Mouse (Mus musculus) stomach, embryonic 14.5 days (tissue): ENCODE data around the gene BC004004. TPM values are rescaled to one million over a fixed set of nuclear protein-coding genes. Genes with fewer than 3 reads are reported as not detected.
"Not testable (repeated sequence)": the region's sequence is repeated elsewhere in the genome, so short reads cannot be mapped to it uniquely, and the experiment has no call there.

ENCODE experiments used
- ATAC-seq: fragments of 200-750 bp; cut with Nextera tagmentation; 2 replicates; pipeline ENCODE4 v1.8.0; 2017; ENCODE audit warnings: low read depth, moderate TSS enrichment; ENCODE audit not compliant: insufficient number of reproducible peaks, insufficient read depth, low FRiP score
- H3K27ac ChIP-seq: fragments of 300-500 bp; sonication (generic); 2 replicates; pipeline ENCODE4 v1.5.1; 2014; ENCODE audit warnings: mild to moderate bottlenecking, low read length, moderate library complexity, mixed read lengths
- H3K27me3 ChIP-seq: fragments of 300-500 bp; sonication (generic); 2 replicates; pipeline ENCODE4 v1.6.1; 2014; ENCODE audit warnings: low read length, control low read depth, mixed read lengths; ENCODE audit not compliant: control insufficient read depth, insufficient read depth
- H3K36me3 ChIP-seq: fragments of 300-500 bp; sonication (generic); 2 replicates; pipeline ENCODE4 v1.6.1; 2014; ENCODE audit warnings: mild to moderate bottlenecking, control low read depth, low read length, moderate library complexity, mixed read lengths; ENCODE audit not compliant: control insufficient read depth, insufficient read depth
- H3K4me1 ChIP-seq: fragments of 300-500 bp; sonication (generic); 2 replicates; pipeline ENCODE4 v1.6.1; 2014; ENCODE audit warnings: low read length, control low read depth, mixed read lengths; ENCODE audit not compliant: control insufficient read depth, insufficient read depth
- H3K4me2 ChIP-seq: fragments of 300-500 bp; sonication (generic); replicated peaks from 2 replicates; pipeline ENCODE4 v1.6.1; 2014; ENCODE audit warnings: low read depth, low read length, control low read depth
- H3K4me3 ChIP-seq: fragments of 300-500 bp; sonication (generic); 2 replicates; pipeline ENCODE4 v1.5.1; 2014; ENCODE audit warnings: low read depth, low read length, control low read depth
- H3K9ac ChIP-seq: fragments of 300-500 bp; sonication (generic); replicated peaks from 2 replicates; pipeline ENCODE4 v1.6.1; 2014; ENCODE audit warnings: low read depth, mild to moderate bottlenecking, control low read depth, low read length, moderate library complexity, mixed read lengths
- H3K9me3 ChIP-seq: fragments of 300-500 bp; sonication (generic); 2 replicates; pipeline ENCODE4 v1.6.1; 2016; ENCODE audit warnings: low read depth, low read length, control low read depth; ENCODE audit not compliant: control insufficient read depth
- WGBS: fragments of 180-500 bp; shearing (Covaris S2); extraction: QIAGEN DNeasy Blood & Tissue Kit; methylation state at CpG from one replicate; pipeline ENCODE4 v1.1.7; 2014; 5-methylcytosine and 5-hydroxymethylcytosine counted together
- polyA plus RNA-seq: library from polyadenylated mRNA; unstranded; fragments of >200 nt; fragmentation: Nextera tagmentation; extraction: Ambion mirVana; gene quantifications from 2 replicates; pipeline ENCODE4 v1.2.1, GENCODE M21; 2014

BC004004 gene
- polyA plus RNA-seq, 1 experiment from 2014 or later, result 79.5 TPM

GRCm38 (mm10) chr17:29263417-29263816, 5.2 kb upstream of the BC004004 start:
- 0 out of 2 replicates have a peak, but pooled peaks have one; percentile 11 for ATAC-seq
- Histone ChIP-seq H3K4me3 (peak overlapping the region; percentile 85), H3K9me3 (no peaks in the 10 kb centered on the region), H3K36me3 (peaks cover 19% of the 10 kb centered on the region), H3K4me2 (peak overlapping the region; percentile 77), H3K27ac (peak overlapping the region; percentile 100), H3K4me1 (peaks cover 14% of the 10 kb centered on the region), H3K9ac (peak overlapping the region; percentile 74), H3K27me3 (no peaks in the 10 kb centered on the region)
- WGBS, result under 1% methylated on average over 14 of the region's 14 CpGs

- peak; percentile 62 for ATAC-seq
- 8% methylated on average over 38 of the region's 38 CpGs for WGBS
- H3K36me3 ChIP-seq, result peaks cover 16% of the 10 kb centered on the region
Observed at GRCm38 (mm10) chr17:29263840-29264633, 4.6 kb upstream of the BC004004 start, which contains the start of gene Ppil1. TSS of gene Ppil1 (minus strand) at chr17:29264186.

GRCm38 (mm10) chr17:29264760-29265159, 3.8 kb upstream of the BC004004 start:
- WGBS, result 85% methylated on average over 5 of the region's 5 CpGs
- peak overlapping the region; percentile 77; the same call in 1 of the 2 replicates for H3K4me2 ChIP-seq
- peaks cover 14% of the 10 kb centered on the region for H3K4me1 ChIP-seq
- H3K27ac ChIP-seq, result peak overlapping the region; percentile 100
- H3K9me3 ChIP-seq, result no peaks in the 10 kb centered on the region
- H3K36me3 ChIP-seq, result peaks cover 16% of the 10 kb centered on the region
- H3K9ac ChIP-seq, result peak overlapping the region; percentile 74
- no peaks in the 10 kb centered on the region for H3K27me3 ChIP-seq
- H3K4me3 ChIP-seq, result peak overlapping the region; percentile 85; the same call in 1 of the 2 replicates
- ATAC-seq, result no peak

More at GRCm38 (mm10) chr17:29263840-29264633, 4.6 kb upstream of the BC004004 start, which contains the start of gene Ppil1:
- no peaks in the 10 kb centered on the region for H3K9me3 ChIP-seq
- H3K27ac ChIP-seq, result peak within 1 kb of the TSS; percentile 100
- H3K4me2 ChIP-seq, result peak within 1 kb of the TSS; percentile 77
- H3K4me3 ChIP-seq, result peak within 1 kb of the TSS; percentile 85
- H3K4me1 ChIP-seq, result peaks cover 14% of the 10 kb centered on the region
- no peaks in the 10 kb centered on the region for H3K27me3 ChIP-seq
- H3K9ac ChIP-seq, result peak within 1 kb of the TSS; percentile 74

- H3K9ac ChIP-seq, H3K4me2 ChIP-seq, ATAC-seq, H3K36me3 ChIP-seq, H3K27ac ChIP-seq, H3K9me3 ChIP-seq, H3K4me3 ChIP-seq, H3K27me3 ChIP-seq: not testable (repeated sequence)
- peaks cover 14% of the 10 kb centered on the region for H3K4me1 ChIP-seq
- WGBS, result 89% methylated on average over 2 of the region's 2 CpGs
Observed at GRCm38 (mm10) chr17:29267040-29267439, 1.5 kb upstream of the BC004004 start.

GRCm38 (mm10) chr17:29267931-29268681, 482 bp upstream of the BC004004 start:
- peak overlapping the region; percentile 90; the same call in 1 of the 2 replicates for H3K9ac ChIP-seq
- peak; percentile 12; the same call in 1 of the 2 replicates for ATAC-seq

GRCm38 (mm10) chr17:29269349-29269706, 740 bp downstream of the BC004004 start:
- peak overlapping the region; percentile 93 for H3K27ac ChIP-seq
- peak overlapping the region; percentile 74 for H3K4me3 ChIP-seq
- peaks cover 7% of the 10 kb centered on the region; the same call in 1 of the 2 replicates for H3K4me1 ChIP-seq
- no peaks in the 10 kb centered on the region for H3K27me3 ChIP-seq
- no peaks in the 10 kb centered on the region for H3K36me3 ChIP-seq
- WGBS, result 20% methylated on average over 10 of the region's 10 CpGs
- no peaks in the 10 kb centered on the region for H3K9me3 ChIP-seq
- peak overlapping the region; percentile 90 for H3K9ac ChIP-seq
- ATAC-seq, result no peak
- peak overlapping the region; percentile 73 for H3K4me2 ChIP-seq

More at GRCm38 (mm10) chr17:29267931-29268681, 482 bp upstream of the BC004004 start:
- WGBS, result 53% methylated on average over 6 of the region's 6 CpGs
- H3K27ac ChIP-seq, result peak overlapping the region; percentile 93
- no peaks in the 10 kb centered on the region for H3K9me3 ChIP-seq
- peak overlapping the region; percentile 74 for H3K4me3 ChIP-seq
- peak overlapping the region; percentile 73 for H3K4me2 ChIP-seq
- no peaks in the 10 kb centered on the region for H3K27me3 ChIP-seq
- peaks cover 9% of the 10 kb centered on the region for H3K4me1 ChIP-seq
- no peaks in the 10 kb centered on the region for H3K36me3 ChIP-seq

GRCm38 (mm10) chr17:29270148-29270698, 1.6 kb downstream of the BC004004 start:
- Histone ChIP-seq H3K4me1 (0 out of 2 replicates have a peak, but pooled peaks cover 3% of the 10 kb centered on the region), H3K27ac (no peak overlapping the region), H3K4me3 (no peak overlapping the region), H3K36me3 (no peaks in the 10 kb centered on the region), H3K9me3 (no peaks in the 10 kb centered on the region), H3K9ac (no peak overlapping the region), H3K27me3 (no peaks in the 10 kb centered on the region), H3K4me2 (peak overlapping the region; percentile 73; the same call in 1 of the 2 replicates)
- ATAC-seq, result no peak
- 91% methylated on average over 9 of the region's 9 CpGs for WGBS

GRCm38 (mm10) chr17:29273156-29273555, 4.6 kb downstream of the BC004004 start:
- Histone ChIP-seq H3K9me3 (no peaks in the 10 kb centered on the region), H3K4me3 (no peak overlapping the region), H3K9ac (no peak overlapping the region), H3K27me3 (no peaks in the 10 kb centered on the region), H3K4me1 (0 out of 2 replicates have a peak, but pooled peaks cover 1% of the 10 kb centered on the region), H3K36me3 (no peaks in the 10 kb centered on the region), H3K4me2 (no peak overlapping the region), H3K27ac (no peak overlapping the region)
- 75% methylated on average over 7 of the region's 7 CpGs for WGBS
- ATAC-seq, result no peak
